Mouse (Mus musculus): ENCODE data around the gene Cct3. TPM values are rescaled to one million over a fixed set of nuclear protein-coding genes. Genes with fewer than 3 reads are reported as not detected.
"Not testable (repeated sequence)": the region's sequence is repeated elsewhere in the genome, so short reads cannot be mapped to it uniquely, and the experiment has no call there.

Gene Cct3
- total RNA-seq, 2 experiments from 2014 or later = 215 to 224 TPM

DNA sequence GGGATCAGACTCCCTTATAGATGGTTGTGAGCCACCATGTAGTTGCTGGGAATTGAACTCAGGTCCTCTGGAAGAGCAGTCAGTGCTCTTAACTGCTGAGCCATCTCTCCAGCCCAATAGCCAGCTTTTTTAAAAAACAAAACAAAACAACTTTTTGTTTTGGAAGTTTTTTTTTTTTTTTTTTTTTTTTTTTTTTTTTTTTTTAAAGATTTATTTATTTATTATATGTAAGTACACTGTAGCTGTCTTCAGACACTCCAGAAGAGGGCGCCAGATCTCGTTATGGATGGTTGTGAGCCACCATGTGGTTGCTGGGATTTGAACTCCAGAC lies 11.4 kb upstream of the Cct3 start:
- DNase-seq (ENCODE audit: extremely low spot score in 1 of 2, low spot score in 2 of 2); intact Hi-C loops (cut with DNase I): not testable (repeated sequence)

DNA sequence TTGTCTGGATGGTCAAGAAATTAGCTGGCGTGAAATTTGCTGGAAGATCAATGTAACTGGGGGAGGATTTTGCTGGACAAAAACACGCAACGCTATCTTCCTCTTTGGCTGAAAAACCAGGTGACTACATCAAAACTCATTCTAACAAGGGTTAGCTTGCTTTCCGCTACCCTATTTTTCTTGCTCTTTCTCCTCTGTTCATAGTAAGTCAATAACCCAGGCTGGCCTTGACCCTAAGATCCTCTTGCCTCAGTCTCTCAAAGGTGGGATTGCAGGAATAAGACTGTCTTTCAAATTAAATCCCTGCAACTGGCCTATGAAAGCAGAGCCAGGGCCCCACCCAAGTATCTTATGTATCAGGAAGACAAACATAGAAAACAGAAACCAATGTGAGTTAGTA lies 9.8 kb upstream of the Cct3 start, which contains the start of gene Gm38392:
Gene Gm38392, minus strand, starts transcription at position 101 of the 400 bp plus-strand sequence.
- no peak for DNase-seq (ENCODE audit: extremely low spot score in 1 of 2, low spot score in 2 of 2)
- intact Hi-C loops (cut with DNase I) = no loop called here

DNA sequence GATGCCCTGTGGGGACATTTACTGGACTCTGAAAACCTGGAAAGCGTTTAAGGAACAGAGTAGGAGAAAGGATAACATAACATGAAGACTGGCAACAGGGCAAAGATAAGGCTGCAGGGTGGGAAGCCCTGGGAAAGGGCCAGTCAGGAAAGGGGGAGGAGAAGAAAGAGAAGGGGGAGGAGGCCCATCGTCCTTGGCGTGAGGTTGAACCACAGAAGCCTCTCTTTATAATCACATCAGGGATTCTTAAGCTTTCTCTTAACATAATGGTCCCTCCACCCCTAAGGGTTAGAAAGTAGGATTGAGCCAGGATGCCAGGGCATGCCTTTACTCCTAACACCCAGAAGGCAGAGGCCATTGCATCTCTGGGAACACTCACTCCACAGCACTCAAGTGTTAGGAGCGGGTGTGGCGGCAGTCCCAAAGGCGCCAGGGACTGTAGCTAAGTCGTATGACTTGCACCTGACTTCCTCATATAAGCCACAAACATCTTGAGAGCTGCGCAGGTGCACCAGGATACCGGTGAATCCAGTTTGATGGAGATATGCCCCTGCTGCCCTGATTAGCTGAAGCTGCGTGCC lies 8.7 kb upstream of the Cct3 start:
- intact Hi-C loops (cut with DNase I); DNase-seq (ENCODE audit: extremely low spot score in 1 of 2, low spot score in 2 of 2): not testable (repeated sequence)

DNA sequence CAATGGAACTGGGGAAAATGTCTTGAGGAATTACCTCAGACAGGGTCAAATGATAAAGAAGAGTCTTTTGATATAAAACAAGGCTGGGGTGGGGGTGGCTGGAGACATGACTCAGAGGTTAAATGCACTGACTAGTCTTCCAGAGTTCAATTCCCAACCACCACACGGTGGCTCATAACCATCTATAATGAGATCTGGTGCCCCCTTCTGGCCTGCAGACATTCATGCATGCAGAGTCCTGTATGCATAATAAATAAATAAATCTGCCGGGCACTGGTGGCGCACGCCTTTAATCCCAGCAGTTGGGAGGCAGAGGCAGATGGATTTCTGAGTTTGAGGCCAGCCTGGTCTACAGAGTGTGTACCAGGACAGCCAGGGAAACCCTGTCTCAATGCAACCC lies 4.9 kb upstream of the Cct3 start:
- no peak for DNase-seq (ENCODE audit: extremely low spot score in 1 of 2, low spot score in 2 of 2)
- intact Hi-C loops (cut with DNase I) = no loop called here

DNA sequence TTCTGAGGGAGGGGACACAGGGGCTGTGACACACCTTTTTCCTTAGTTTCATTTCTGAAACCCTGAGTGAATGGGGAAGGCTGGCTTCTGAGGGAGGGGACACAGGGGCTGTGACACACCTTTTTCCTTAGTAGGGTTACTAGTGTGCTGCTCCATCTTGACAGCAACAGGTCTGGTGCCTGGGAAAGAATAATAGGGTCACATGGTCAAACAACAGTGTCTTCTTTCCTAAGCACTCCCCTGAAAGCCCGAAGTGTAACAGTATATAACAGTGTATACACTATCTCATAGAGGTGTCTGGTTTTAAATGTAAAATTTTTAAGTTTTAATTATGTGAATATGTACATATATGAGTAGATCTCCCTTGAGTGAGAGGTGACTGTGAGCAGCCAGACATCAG lies 1.6 kb upstream of the Cct3 start:
- DNase-seq (ENCODE audit: extremely low spot score in 1 of 2, low spot score in 2 of 2); intact Hi-C loops (cut with DNase I): not testable (repeated sequence)

DNA sequence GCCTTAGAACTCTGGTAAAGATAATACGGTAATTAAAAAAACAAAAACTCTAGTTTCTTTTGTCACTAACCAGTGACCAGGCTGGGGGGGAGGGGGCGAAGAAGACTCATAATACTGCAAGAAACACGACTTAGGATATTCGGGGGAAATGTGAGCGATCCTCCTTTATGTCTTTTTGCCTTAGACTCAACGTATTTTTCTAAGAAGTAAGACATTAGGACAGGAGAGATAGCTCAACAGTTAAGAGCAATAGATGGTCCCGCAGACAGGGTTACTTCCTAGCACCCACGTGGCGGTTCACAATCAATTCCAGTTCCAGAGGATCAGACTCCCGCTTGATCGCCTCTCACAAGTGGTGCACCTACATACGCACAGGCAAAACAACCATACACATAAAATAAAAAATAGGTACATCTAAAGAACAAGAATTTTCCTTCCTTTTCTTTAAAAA lies 781 bp upstream of the Cct3 start:
- peak; percentile 24 to 37 for DNase-seq (ENCODE audit: extremely low spot score in 1 of 2, low spot score in 2 of 2)
- intact Hi-C loops (cut with DNase I) = no loop called here

DNA sequence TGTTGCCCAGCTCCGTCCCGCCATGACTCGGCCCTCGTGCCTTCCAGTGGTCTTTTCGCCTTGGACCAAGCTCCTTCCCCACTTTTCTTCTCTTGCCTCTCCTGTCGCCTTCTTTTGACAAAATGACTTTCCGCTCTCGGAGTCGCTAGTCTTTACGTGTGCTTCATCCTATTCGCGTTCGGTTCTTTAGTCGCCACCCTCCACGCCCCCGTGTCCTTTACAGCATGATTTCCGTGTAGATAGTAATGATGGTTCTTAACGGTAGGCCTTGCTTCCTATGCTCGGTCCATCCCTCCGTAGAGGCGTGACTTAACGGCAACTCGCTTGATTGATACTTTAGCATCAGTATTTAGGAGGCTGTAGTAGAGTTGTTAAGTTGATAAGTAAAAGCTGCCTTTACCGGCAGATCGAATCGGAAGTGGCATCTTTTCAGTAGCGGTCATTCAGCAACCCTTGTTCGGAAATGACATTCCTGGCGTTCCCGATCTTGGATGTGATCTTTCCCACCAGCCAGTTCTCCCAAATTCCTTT lies 470 bp downstream of the Cct3 start:
- peak in 1 of 2 experiments; percentile 40 for DNase-seq (ENCODE audit: extremely low spot score in 1 of 2, low spot score in 2 of 2)
- intact Hi-C loops (cut with DNase I) = no loop called here

DNA sequence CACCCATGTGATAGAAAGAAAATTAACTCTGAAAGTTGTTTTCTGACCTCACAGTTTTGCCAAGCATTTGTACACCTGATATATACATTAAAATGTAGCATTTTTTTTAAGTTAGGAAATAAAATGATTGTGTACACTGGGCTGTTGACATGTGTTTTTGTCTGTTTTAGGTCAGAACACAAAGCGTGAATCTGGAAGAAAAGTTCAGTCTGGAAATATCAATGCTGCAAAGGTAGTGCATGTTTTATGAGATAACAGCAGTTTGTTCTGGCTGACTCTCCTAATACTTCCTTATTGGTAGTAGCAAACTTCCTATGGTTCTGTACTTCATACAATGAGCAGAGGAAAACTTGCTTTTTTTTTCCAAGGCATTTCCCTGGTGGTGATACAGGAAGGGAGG lies 2.3 kb downstream of the Cct3 start:
- no peak for DNase-seq (ENCODE audit: extremely low spot score in 1 of 2, low spot score in 2 of 2)
- intact Hi-C loops (cut with DNase I) = no loop called here

DNA sequence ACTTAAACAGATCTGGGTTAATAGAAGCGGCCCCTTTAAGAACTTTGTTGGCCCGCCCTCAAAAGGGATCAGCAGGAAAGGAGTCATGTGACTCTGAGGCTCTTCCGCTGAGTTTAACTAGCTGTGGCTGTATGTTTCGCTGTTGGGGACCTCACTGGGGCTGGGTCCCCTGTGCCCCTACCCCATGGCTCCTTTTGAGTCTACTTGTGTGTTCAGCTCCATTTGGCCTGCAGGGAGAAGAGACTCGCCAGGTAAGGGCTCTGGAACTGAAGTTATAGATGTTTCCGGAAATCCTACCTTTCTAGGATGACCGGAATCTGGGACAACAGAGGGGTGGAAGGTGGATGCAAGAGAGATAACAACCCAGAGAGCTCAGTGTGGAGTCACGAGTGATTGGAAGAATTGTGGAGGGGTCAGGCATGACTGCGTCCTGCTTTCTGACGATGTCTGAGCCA lies 28.1 kb downstream of the Cct3 start, which contains the start of gene Glmp:
Gene Glmp, plus strand, starts transcription at position 73 of the 455 bp plus-strand sequence.
- intact Hi-C loops (cut with DNase I) = no loop called here

DNA sequence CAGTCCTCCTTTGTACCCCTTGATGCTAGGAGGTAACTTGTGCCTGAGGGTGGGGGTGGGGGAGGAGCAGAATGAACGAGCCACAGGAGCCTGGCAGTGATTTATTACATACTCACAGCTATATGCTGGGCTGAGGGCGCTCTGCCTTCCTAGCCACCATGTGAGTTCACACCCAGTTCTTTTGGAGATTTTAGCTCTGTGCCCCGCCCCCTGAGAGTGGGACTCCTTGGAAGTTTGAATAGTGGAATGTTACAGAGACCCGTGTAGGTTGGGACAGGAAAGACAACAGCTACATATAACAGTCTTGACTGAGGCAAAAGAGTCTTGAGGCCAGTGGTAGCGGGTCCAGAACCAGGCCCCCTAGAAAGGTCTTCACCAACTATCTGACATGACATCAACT lies 32.0 kb downstream of the Cct3 start:
- intact Hi-C loops (cut with DNase I) = no loop called here
- DNase-seq (ENCODE audit: extremely low spot score in 1 of 2, low spot score in 2 of 2) = no peak

More for the DNA sequence above, 28.1 kb downstream of the Cct3 start, which contains the start of gene Glmp:
- peak; percentile 49 to 67 for DNase-seq (ENCODE audit: extremely low spot score in 1 of 2, low spot score in 2 of 2)

DNA sequence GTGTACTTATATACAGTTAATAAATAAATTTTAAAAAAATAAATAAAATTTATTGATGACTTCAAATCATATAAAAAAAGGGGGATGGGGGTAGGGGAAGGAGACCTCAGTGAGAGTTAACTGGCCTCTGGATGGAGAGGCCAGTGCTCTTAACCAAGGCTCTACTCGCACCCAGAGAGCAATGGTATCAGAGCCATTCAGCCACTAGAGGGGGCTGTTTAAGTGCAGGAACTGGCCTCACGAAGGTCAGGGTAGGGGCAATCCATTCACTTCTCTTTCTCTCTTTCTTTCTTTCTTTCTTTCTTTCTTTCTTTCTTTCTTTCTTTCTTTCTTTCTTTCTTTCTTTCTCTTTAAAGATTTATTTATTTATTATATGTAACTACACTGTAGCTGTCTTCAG lies 34.4 kb downstream of the Cct3 start:
- no peak for DNase-seq (ENCODE audit: extremely low spot score in 1 of 2, low spot score in 2 of 2)
- intact Hi-C loops (cut with DNase I) = no loop called here

DNA sequence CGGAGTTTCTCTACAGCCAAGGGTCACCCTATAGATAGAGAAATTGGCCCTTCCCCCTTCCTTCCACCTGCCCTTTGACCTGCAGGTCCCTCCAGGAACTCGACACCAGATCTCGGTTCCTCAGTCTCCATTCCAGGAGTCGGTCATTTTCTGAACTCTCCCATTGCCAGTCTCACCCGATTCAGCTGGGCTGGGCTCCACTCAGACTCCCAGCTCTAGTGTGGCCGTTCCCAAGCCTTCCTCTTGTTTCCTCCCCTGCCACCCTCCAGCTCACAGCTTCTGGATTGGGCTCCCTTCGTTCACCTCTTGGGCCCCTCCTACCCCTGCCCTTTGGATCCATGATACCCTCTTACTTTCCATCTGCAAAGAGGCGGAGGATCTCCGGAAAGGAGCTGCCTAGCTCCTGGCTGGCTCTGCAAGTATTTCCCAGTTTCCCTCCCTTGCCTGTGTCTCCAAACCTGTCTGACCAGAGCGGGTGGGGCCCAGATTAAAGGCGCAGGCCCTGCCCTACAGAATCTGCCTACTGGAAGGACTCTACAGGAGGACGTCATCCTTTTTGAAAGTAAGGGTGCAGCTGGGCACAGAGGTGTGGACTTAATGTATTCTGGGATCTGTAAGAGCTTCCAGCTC lies 37.2 kb downstream of the Cct3 start:
- intact Hi-C loops (cut with DNase I) = no loop called here
- no peak for DNase-seq (ENCODE audit: extremely low spot score in 1 of 2, low spot score in 2 of 2)

DNA sequence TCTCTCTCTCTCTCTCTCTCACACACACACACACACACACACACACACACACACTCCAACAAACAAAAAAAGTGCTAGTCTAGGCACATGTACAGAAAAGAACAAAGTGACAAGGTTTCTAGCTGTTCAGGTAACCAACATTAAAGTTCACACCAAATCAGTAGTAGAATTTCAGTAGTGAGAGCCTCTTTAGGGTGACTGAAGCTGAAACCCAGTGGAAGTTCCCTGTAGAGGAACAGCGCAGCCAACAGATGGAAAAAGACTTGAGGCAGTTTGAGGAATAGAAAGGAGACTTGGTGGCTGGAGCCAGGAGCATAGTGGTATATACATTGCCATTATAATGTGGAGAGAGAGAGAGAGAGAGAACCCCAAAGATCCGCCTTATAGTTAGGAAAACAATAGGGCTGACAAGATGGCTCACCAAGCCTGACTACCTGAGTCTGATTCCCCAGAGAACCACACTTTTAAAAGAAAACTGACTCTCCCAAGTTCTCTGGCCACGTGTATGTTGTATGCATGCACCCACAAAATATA lies 38.1 kb downstream of the Cct3 start:
- intact Hi-C loops (cut with DNase I) = no loop called here
- no peak for DNase-seq (ENCODE audit: extremely low spot score in 1 of 2, low spot score in 2 of 2)

DNA sequence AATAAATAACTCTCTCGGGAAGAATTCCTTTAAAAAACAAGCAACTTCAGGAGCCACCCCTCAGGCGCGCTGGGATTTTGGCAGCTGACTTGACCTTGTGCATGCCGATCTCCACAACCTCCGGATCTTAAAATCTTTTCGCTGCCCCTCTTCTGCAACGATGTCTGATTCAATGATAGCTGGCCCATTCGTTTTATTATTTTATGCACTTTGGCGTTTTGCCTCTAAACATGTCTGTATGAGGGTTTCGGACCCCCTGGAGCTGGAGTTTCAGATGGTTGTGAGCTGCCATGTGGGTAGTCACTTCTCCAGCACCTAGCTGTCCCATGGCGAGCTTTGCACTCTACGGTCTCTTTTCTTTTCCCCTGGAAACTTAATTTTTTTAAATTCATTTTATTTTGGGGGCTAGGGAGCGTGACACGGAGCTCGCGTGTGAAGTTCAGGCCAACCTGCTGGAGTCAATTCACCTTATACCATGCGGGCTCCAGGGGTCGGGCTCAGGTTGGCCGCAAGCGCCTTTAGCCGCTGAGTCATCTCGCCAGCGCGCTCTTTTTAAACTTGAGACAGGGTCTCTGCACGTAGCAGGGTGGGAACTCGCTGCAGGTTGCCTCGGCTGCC lies 38.6 kb downstream of the Cct3 start:
- intact Hi-C loops (cut with DNase I) = no loop called here

DNA sequence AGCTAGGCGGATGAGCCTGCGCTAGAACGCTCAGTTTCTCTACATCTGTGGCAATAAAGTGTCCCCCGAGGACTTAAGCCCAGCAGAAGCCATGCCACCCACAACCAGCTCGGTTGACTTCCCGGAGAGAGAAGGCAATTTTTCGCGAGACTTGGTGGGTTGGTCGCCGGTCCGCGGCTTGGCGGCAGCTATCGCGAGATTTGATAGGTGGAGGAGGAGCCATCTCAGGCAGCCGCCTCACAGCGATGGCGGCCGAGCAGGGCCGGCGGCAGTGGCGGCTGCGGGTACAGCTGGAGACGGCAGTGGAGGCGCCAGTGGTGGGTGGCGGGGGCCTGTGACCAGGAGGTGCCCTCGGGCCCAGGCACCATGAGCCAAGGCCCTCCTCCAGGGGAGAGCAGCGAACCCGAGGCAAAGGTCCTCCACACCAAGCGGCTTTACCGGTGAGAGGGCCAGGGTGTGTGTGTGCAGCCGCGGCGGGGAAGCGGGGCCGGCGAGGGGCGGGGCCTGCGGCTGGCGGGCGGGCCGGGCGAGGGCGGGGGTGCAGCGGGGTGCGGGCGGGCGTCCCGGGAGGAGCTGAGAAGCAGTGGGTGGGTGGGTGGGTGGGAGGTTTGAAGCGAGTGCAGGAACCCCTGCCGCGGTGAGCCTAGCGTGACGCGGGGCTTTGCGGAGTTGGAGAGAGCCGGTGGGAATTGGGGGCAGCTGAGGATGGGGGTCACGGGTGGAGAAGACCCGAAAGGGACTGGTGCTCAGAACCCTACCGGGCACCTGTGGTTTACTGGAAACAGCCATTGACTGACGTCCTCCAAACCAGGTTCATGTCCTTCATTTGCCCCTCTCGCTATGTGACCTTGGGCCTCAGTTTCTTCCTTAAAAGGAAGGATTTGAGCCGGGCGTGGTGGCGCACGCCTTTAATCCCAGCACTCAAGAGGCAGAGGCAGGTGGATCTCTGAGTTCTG lies 39.4 kb downstream of the Cct3 start, which contains the start of the genes Tmem79 and Smg5:
Gene Tmem79, minus strand, starts transcription at position 91 of the 956 bp plus-strand sequence.
Gene Smg5, plus strand, starts transcription at position 203 of the 956 bp plus-strand sequence.
- intact Hi-C loops (cut with DNase I) = no loop called here
- peak; percentile 95 to 97 for DNase-seq (ENCODE audit: extremely low spot score in 1 of 2, low spot score in 2 of 2)

More for the DNA sequence above, 38.6 kb downstream of the Cct3 start:
- no peak for DNase-seq (ENCODE audit: extremely low spot score in 1 of 2, low spot score in 2 of 2)

DNA sequence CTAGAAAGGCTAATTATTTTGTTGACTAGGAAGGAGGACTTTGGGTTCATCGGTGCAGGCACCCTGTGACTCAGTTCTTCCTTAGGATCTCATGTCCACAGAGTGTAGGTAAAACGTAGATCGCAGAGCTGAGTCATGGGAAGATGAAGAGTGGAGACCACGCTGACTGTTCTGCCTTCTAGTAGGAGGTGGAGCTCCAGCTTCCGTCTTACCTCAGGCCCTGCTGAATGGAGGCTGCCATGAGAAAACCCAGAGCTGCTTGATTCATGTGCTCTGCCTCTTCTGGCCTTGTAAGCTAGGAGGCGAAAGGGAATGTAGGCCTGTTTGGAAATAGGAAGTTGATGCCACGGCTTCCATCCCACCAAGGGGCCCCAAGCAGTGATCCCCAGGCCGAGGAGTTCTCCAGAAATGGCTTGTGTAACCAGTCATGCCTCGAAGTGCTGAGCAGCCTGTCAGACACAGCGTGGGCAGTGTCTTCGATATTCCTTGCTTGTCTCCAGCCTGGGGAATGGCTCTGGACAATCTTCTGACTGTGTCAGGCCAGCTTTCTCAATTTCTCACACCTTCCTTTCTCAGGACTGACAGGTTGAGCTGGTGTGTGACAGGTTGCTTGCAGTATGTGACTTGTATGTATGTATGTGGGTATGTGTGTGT lies 40.6 kb downstream of the Cct3 start:
- intact Hi-C loops (cut with DNase I) = no loop called here
- no peak for DNase-seq (ENCODE audit: extremely low spot score in 1 of 2, low spot score in 2 of 2)

DNA sequence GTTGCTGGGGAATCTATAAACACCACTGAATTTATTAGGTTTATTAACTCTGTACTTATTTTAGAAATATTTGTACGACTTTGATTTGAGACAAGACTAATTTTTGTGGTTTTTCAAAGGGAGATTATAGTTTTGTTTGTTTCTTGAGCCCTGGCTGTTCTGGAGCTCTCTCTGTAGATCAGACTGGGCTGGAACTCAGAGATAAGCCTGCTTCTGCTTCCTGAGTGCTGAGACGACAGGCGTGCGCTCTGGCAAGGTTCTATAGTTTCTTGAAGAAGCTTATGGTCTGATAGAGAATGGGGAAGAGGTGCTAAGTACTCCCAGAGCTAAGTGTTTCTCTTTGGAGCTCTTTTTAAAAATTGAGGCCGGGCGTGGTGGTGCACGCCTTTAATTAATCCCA lies 41.4 kb downstream of the Cct3 start:
- no peak for DNase-seq (ENCODE audit: extremely low spot score in 1 of 2, low spot score in 2 of 2)
- intact Hi-C loops (cut with DNase I) = no loop called here

DNA sequence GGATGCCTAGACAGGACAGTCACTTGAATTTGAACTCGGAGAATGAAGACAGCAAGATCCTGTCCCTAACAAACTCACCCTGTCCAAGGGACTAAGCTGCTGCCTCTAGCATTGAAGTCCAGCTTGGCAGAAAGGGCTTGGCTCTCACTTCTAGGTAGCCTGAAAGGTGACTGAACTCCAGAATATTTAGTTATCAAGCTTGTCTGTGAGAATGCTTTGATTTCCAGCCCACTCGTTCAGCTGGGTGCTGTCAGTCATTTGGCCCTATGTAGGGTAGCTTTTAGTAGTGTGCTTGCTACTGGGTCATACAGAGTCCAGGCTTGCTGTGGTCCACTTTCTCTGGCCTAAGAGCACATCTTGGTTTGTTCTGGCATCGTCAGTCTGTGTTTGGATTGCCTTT lies 42.1 kb downstream of the Cct3 start:
- intact Hi-C loops (cut with DNase I) = no loop called here
- DNase-seq (ENCODE audit: extremely low spot score in 1 of 2, low spot score in 2 of 2) = no peak
